Mouse (Mus musculus) hindbrain, embryonic 14.5 days (tissue): ENCODE measurements around the gene Dao. TPM values are rescaled to one million over a fixed set of nuclear protein-coding genes. Genes with fewer than 3 reads are reported as not detected.

Experiments used
- ATAC-seq: fragments of 200-750 bp; cut with Nextera tagmentation; 2 replicates; pipeline ENCODE4 v1.8.0; 2017; ENCODE audit warnings: moderate number of reproducible peaks, mild to moderate bottlenecking, moderate TSS enrichment, moderate library complexity; ENCODE audit not compliant: low FRiP score
- DNase-seq: peaks from one replicate; pipeline ENCODE4 v3.0.0-alpha.2; 2015; ENCODE audit warnings: low spot score
- H3K27ac ChIP-seq: fragments of 300-500 bp; sonication (generic); 2 replicates; pipeline ENCODE4 v1.5.1; 2014; ENCODE audit warnings: mild to moderate bottlenecking, moderate library complexity
- H3K27me3 ChIP-seq: fragments of 300-500 bp; sonication (generic); 2 replicates; pipeline ENCODE4 v1.6.1; 2014; ENCODE audit warnings: mild to moderate bottlenecking, low read length, mixed read lengths; ENCODE audit not compliant: control insufficient read depth, insufficient read depth
- H3K36me3 ChIP-seq: fragments of 300-500 bp; sonication (generic); replicated peaks from 2 replicates; pipeline ENCODE4 v1.6.1; 2014; ENCODE audit not compliant: control insufficient read depth, insufficient read depth
- H3K4me1 ChIP-seq: fragments of 300-500 bp; sonication (generic); replicated peaks from 2 replicates; pipeline ENCODE4 v1.6.1; 2014; ENCODE audit warnings: antibody characterized with exemption, low read length, mixed read lengths; ENCODE audit not compliant: control insufficient read depth, insufficient read depth
- H3K4me2 ChIP-seq: fragments of 300-500 bp; sonication (generic); replicated peaks from 2 replicates; pipeline ENCODE4 v1.6.1; 2014; ENCODE audit warnings: mild to moderate bottlenecking, moderate library complexity
- H3K4me3 ChIP-seq: fragments of 300-500 bp; sonication (generic); replicated peaks from 2 replicates; pipeline ENCODE4 v1.5.1; 2014; ENCODE audit warnings: mild to moderate bottlenecking, low read length
- H3K9ac ChIP-seq: fragments of 300-500 bp; sonication (generic); 2 replicates; pipeline ENCODE4 v1.6.1; 2014
- H3K9me3 ChIP-seq: fragments of 300-500 bp; sonication (generic); 2 replicates; pipeline ENCODE4 v1.6.1; 2016; ENCODE audit warnings: low read length; ENCODE audit not compliant: control insufficient read depth
- WGBS: fragments of 180-500 bp; shearing (Covaris S2); extraction: QIAGEN DNeasy Blood & Tissue Kit; methylation state at CpG from one replicate; pipeline ENCODE4 v1.1.7; 2014; 5-methylcytosine and 5-hydroxymethylcytosine counted together
- polyA plus RNA-seq: library from polyadenylated mRNA; unstranded; fragments of >200 nt; fragmentation: Nextera tagmentation; extraction: Ambion mirVana; gene quantifications from 2 replicates; pipeline ENCODE4 v1.2.1, GENCODE M21; 2014

The Dao gene
- polyA plus RNA-seq, 1 experiment from 2014 or later = not detected

DNA sequence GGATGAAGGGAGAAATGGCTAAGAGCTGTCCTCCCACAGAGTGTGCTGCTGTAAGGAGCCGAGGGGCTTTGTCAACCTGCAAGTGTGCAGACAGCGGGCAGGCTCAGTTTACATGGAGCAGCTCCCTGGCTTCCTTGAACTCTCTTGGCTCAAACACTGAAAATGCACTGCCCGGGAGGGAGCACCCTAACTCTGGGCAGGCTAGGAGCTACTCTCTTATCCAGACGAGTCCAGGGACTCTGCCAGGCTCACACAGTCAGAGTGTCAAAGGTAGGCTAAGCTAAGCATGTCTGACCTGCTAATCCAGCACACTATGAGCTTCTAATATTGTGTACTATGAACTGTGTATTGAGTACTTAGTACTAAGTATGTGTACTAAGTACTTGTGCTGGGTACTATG, 3.5 kb downstream of the Dao start:
- Histone ChIP-seq H3K27me3 (no peaks in the 10 kb centered on the region), H3K4me1 (no peaks in the 10 kb centered on the region), H3K4me2 (no peak overlapping the region), H3K4me3 (no peak overlapping the region), H3K9me3 (no peaks in the 10 kb centered on the region), H3K36me3 (no peaks in the 10 kb centered on the region), H3K27ac (no peak overlapping the region), H3K9ac (no peak overlapping the region)
- 86% methylated on average over 4 of the region's 4 CpGs for WGBS
- no peak for ATAC-seq
- DNase-seq = no peak

GRCm38 (mm10) chr5:114007753-114008453, 4.4 kb downstream of the Dao start:
- Histone ChIP-seq H3K27me3 (no peaks in the 10 kb centered on the region), H3K4me2 (no peak overlapping the region), H3K36me3 (no peaks in the 10 kb centered on the region), H3K27ac (no peak overlapping the region), H3K4me1 (no peaks in the 10 kb centered on the region), H3K4me3 (no peak overlapping the region), H3K9me3 (no peaks in the 10 kb centered on the region), H3K9ac (no peak overlapping the region)
- WGBS = 72% methylated on average over 12 of the region's 12 CpGs
- no peak for ATAC-seq
- DNase-seq = no peak

- Histone ChIP-seq H3K4me3 (no peak overlapping the region), H3K27ac (no peak overlapping the region), H3K9me3 (no peaks in the 10 kb centered on the region), H3K9ac (no peak overlapping the region), H3K27me3 (no peaks in the 10 kb centered on the region), H3K4me1 (no peaks in the 10 kb centered on the region), H3K4me2 (no peak overlapping the region), H3K36me3 (no peaks in the 10 kb centered on the region)
- DNase-seq (no peak), ATAC-seq (no peak)
- 86% methylated on average over 4 of the region's 4 CpGs for WGBS
Measured at GRCm38 (mm10) chr5:114009049-114009448, 5.5 kb downstream of the Dao start.

DNA sequence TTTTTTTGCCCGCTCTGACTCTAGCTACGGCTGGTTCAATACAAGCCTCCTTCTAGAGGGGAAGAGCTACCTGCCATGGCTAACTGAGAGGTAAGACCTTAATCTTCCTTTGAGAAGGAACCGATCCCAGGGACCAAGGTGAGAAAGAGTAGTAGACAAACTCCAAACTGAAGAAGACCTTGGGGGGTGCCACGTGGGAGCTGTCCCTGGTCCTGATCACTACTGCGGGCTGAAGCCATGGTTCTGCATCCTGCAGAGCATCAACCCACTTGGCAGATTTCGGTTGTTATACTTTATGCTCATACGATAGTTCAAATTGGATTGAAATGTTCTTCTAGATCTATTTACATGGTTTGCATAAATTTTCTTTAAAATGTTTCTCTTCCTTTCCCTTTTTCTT, 11.6 kb downstream of the Dao start:
- no peaks in the 10 kb centered on the region for H3K36me3 ChIP-seq
- H3K4me2 ChIP-seq = no peak overlapping the region
- H3K9me3 ChIP-seq = 0 out of 2 replicates have a peak, but pooled peaks cover 3% of the 10 kb centered on the region
- H3K27me3 ChIP-seq = no peaks in the 10 kb centered on the region
- ATAC-seq (no peak), DNase-seq (no peak)
- H3K9ac ChIP-seq = no peak overlapping the region
- no peak overlapping the region for H3K27ac ChIP-seq
- H3K4me1 ChIP-seq = no peaks in the 10 kb centered on the region
- no peak overlapping the region for H3K4me3 ChIP-seq
- 69% methylated on average over 7 of the region's 7 CpGs for WGBS

DNA sequence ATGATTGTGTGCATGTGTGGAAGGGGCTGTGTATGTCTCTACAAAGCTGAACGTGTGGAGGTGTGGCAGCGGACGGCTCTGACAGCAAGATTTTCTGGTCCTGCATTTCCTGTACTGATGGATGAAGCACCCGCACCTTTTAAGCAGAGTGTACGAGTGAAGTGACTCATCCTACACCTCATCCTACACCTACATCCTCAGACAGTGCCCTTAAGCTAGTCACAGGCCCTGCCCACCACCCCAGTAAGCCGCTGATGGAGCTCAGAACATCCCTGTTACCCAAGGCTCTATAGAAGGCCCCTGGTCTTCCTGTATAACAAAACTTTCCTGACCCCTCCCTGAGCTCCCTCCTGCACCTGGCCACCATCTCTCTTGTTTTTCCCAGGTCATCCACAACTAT, 20.9 kb downstream of the Dao start:
- Histone ChIP-seq H3K9me3 (no peaks in the 10 kb centered on the region), H3K4me3 (no peak overlapping the region), H3K27me3 (no peaks in the 10 kb centered on the region), H3K9ac (no peak overlapping the region), H3K27ac (no peak overlapping the region), H3K4me2 (peak overlapping the region; percentile 25; the same call in 1 of the 2 replicates), H3K36me3 (peaks cover 14% of the 10 kb centered on the region; the same call in 1 of the 2 replicates), H3K4me1 (no peaks in the 10 kb centered on the region)
- ATAC-seq (peak; percentile 7; the same call in 1 of the 2 replicates), DNase-seq (no peak)
- WGBS = 69% methylated on average over 6 of the region's 6 CpGs

DNA sequence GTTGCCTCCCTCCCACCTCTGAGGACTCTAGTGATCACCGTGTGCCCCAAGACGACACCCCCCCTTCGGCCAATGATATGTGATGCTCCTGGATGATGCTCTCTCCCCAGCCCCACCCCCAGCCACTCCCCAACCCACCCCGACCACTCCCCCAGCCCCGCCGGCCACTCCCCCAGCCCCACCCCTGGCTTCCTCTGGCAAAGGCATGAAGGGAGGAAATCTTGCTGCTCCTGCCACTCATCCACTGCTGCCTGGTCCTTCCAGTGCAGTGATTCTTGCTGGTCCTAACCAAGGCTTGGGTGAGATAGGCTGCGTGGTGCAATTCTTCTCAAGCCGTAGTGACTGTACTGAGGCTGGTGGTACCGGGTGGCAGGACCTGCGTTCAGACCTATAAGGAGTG, 21.4 kb downstream of the Dao start:
- ATAC-seq (peak; percentile 58), DNase-seq (no peak)
- 14% methylated on average over 10 of the region's 10 CpGs for WGBS
- Histone ChIP-seq H3K4me3 (no peak overlapping the region), H3K9me3 (no peaks in the 10 kb centered on the region), H3K36me3 (peaks cover 14% of the 10 kb centered on the region; the same call in 1 of the 2 replicates), H3K4me2 (peak overlapping the region; percentile 25; the same call in 1 of the 2 replicates), H3K27me3 (no peaks in the 10 kb centered on the region), H3K27ac (no peak overlapping the region), H3K9ac (no peak overlapping the region), H3K4me1 (no peaks in the 10 kb centered on the region)

DNA sequence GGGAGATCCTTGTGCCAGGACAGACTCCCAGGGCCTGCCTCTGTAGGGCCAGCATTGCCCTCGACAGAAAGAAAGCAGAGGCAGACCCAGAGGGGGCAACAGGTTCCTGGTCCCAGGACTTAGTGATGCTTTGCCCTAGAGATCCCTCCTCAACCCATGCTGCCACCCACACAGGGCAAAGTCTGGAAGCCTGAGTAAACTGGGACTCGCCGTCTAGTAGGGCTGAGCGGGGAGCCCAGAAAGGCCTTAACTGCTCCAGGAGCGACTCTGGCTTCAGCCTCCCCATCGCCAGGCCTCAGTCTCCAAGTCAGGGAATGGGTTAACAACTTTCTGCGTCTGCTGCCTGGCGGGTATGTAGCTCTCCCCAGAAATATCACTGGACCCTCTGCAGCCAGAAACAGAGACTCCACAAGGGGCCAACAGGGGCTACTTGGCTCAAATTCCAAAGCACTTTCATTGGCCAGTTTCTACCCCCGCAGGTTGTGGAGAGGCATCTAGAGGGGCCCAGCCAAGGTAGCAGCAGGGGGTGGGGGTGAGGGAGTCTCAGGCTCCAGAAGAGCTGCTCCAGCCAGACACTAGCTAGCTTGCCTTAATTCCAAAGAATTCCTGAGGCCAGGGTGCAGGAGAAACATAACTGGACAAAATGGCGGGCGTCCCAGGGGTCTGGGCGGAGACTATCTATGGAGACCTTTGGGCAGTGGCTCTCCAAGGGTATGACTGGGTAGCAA, 23.9 kb downstream of the Dao start:
- ATAC-seq = no peak
- Histone ChIP-seq H3K27ac (no peak overlapping the region), H3K9ac (no peak overlapping the region), H3K9me3 (no peaks in the 10 kb centered on the region), H3K4me3 (no peak overlapping the region), H3K4me2 (no peak overlapping the region), H3K27me3 (no peaks in the 10 kb centered on the region), H3K36me3 (peaks cover 29% of the 10 kb centered on the region), H3K4me1 (no peaks in the 10 kb centered on the region)
- 93% methylated on average over 12 of the region's 12 CpGs for WGBS
- no peak for DNase-seq

GRCm38 (mm10) chr5:114028111-114028510, 24.6 kb downstream of the Dao start:
- ATAC-seq (no peak), DNase-seq (no peak)
- WGBS = 85% methylated on average over 12 of the region's 12 CpGs
- Histone ChIP-seq H3K27ac (no peak overlapping the region), H3K4me1 (no peaks in the 10 kb centered on the region), H3K9ac (no peak overlapping the region), H3K36me3 (peaks cover 36% of the 10 kb centered on the region), H3K9me3 (no peaks in the 10 kb centered on the region), H3K27me3 (no peaks in the 10 kb centered on the region), H3K4me2 (no peak overlapping the region), H3K4me3 (no peak overlapping the region)

GRCm38 (mm10) chr5:114030652-114031051, 27.1 kb downstream of the Dao start:
- no peak for ATAC-seq
- whole genome bisulfite sequencing = 88% methylated on average over 12 of the region's 12 CpGs
- DNase-seq = no peak

More at GRCm38 (mm10) chr5:114030652-114031051, 27.1 kb downstream of the Dao start:
- Histone ChIP-seq H3K36me3 (peaks cover 58% of the 10 kb centered on the region), H3K27me3 (no peaks in the 10 kb centered on the region), H3K4me2 (no peak overlapping the region), H3K4me3 (no peak overlapping the region), H3K9ac (no peak overlapping the region), H3K9me3 (no peaks in the 10 kb centered on the region), H3K27ac (no peak overlapping the region), H3K4me1 (no peaks in the 10 kb centered on the region)
